Mouse (Mus musculus) megakaryocyte, embryonic 14.5 days (primary cell): ENCODE measurements around the gene Abcb11. TPM values are rescaled to one million over a fixed set of nuclear protein-coding genes. Genes with fewer than 3 reads are reported as not detected.

Source experiments
- H3K27me3 ChIP-seq: replicated peaks from 2 replicates; pipeline ENCODE3; 2012; ENCODE audit warnings: inconsistent platforms
- H3K36me3 ChIP-seq: replicated peaks from 2 replicates; pipeline ENCODE3; 2012; ENCODE audit warnings: low read length, inconsistent platforms, mixed read lengths
- H3K4me1 ChIP-seq: 2 replicates; pipeline ENCODE4 v1.6.1; 2012; ENCODE audit warnings: inconsistent platforms
- H3K4me3 ChIP-seq: replicated peaks from 2 replicates; pipeline ENCODE3; 2012; ENCODE audit warnings: moderate library complexity, mild to moderate bottlenecking, inconsistent platforms
- H3K9me3 ChIP-seq: 2 replicates; pipeline ENCODE4 v1.6.1; 2012; ENCODE audit warnings: inconsistent platforms
- FLI1 ChIP-seq: IDR thresholded peaks from 2 replicates; pipeline ENCODE4 v1.6.1; 2012; ENCODE audit warnings: low read length, inconsistent platforms, mixed read lengths
- GATA1 ChIP-seq: IDR thresholded peaks from 3 replicates; pipeline ENCODE4 v1.6.1; 2012; ENCODE audit warnings: mixed read lengths, low read length, inconsistent platforms, borderline replicate concordance
- polyA plus RNA-seq: library from polyadenylated mRNA; stranded (reverse); fragments of >175 nt; gene quantifications from 2 replicates; pipeline ENCODE4 v1.2.3, GENCODE M21; 2012; ENCODE audit warnings: low replicate concordance; ENCODE audit not compliant: insufficient read depth

Gene Abcb11
- polyA plus RNA-seq, 1 experiment, result 0.03 TPM

GRCm38 (mm10) chr2:69288989-69289388 is 53.4 kb downstream of the Abcb11 start:
- Histone ChIP-seq H3K36me3 (no peaks in the 10 kb centered on the region), H3K27me3 (no peaks in the 10 kb centered on the region), H3K4me1 (no peaks in the 10 kb centered on the region), H3K9me3 (peaks cover 8% of the 10 kb centered on the region), H3K4me3 (no peak overlapping the region)
- no peak for TF ChIP-seq FLI1
- TF ChIP-seq GATA1, result no peak

- H3K9me3 ChIP-seq, result no peaks in the 10 kb centered on the region
- no peaks in the 10 kb centered on the region for H3K27me3 ChIP-seq
- no peak for TF ChIP-seq FLI1
- no peak for TF ChIP-seq GATA1
- no peak overlapping the region for H3K4me3 ChIP-seq
- H3K4me1 ChIP-seq, result no peaks in the 10 kb centered on the region
- H3K36me3 ChIP-seq, result no peaks in the 10 kb centered on the region
Observed at GRCm38 (mm10) chr2:69275875-69276274, 66.5 kb downstream of the Abcb11 start.

- no peaks in the 10 kb centered on the region for H3K27me3 ChIP-seq
- no peak overlapping the region for H3K4me3 ChIP-seq
- no peaks in the 10 kb centered on the region for H3K36me3 ChIP-seq
- H3K9me3 ChIP-seq, result no peaks in the 10 kb centered on the region
- no peak for TF ChIP-seq FLI1
- no peak for TF ChIP-seq GATA1
- no peaks in the 10 kb centered on the region for H3K4me1 ChIP-seq
Observed at GRCm38 (mm10) chr2:69264069-69264618, 78.3 kb downstream of the Abcb11 start.

GRCm38 (mm10) chr2:69248221-69248755 is 94.1 kb downstream of the Abcb11 start:
- H3K27me3 ChIP-seq, result no peaks in the 10 kb centered on the region
- peaks cover 10% of the 10 kb centered on the region; the same call in 1 of the 2 replicates for H3K9me3 ChIP-seq
- TF ChIP-seq FLI1 (no peak), GATA1 (no peak)
- no peaks in the 10 kb centered on the region for H3K36me3 ChIP-seq
- H3K4me3 ChIP-seq, result no peak overlapping the region
- H3K4me1 ChIP-seq, result no peaks in the 10 kb centered on the region

- Histone ChIP-seq H3K36me3 (no peaks in the 10 kb centered on the region), H3K4me1 (no peaks in the 10 kb centered on the region), H3K4me3 (no peak overlapping the region), H3K9me3 (peaks cover 10% of the 10 kb centered on the region; the same call in 1 of the 2 replicates), H3K27me3 (no peaks in the 10 kb centered on the region)
- TF ChIP-seq GATA1 (no peak), FLI1 (no peak)
Observed at GRCm38 (mm10) chr2:69247081-69247480, 95.3 kb downstream of the Abcb11 start.

GRCm38 (mm10) chr2:69244924-69245323 is 97.5 kb downstream of the Abcb11 start:
- Histone ChIP-seq H3K36me3 (no peaks in the 10 kb centered on the region), H3K4me3 (no peak overlapping the region)
- TF ChIP-seq FLI1, result no peak
- no peak for TF ChIP-seq GATA1

GRCm38 (mm10) chr2:69239315-69239714 is 103.1 kb downstream of the Abcb11 start:
- H3K4me1 ChIP-seq, result no peaks in the 10 kb centered on the region
- H3K36me3 ChIP-seq, result no peaks in the 10 kb centered on the region
- no peak for TF ChIP-seq FLI1
- no peak for TF ChIP-seq GATA1
- no peaks in the 10 kb centered on the region for H3K9me3 ChIP-seq
- H3K27me3 ChIP-seq, result no peaks in the 10 kb centered on the region
- H3K4me3 ChIP-seq, result no peak overlapping the region

More at GRCm38 (mm10) chr2:69244924-69245323, 97.5 kb downstream of the Abcb11 start:
- Histone ChIP-seq H3K27me3 (no peaks in the 10 kb centered on the region), H3K9me3 (peaks cover 10% of the 10 kb centered on the region; the same call in 1 of the 2 replicates), H3K4me1 (no peaks in the 10 kb centered on the region)

GRCm38 (mm10) chr2:69234976-69235678 is 107.3 kb downstream of the Abcb11 start:
- Histone ChIP-seq H3K36me3 (no peaks in the 10 kb centered on the region), H3K4me3 (no peak overlapping the region), H3K4me1 (no peaks in the 10 kb centered on the region), H3K27me3 (no peaks in the 10 kb centered on the region), H3K9me3 (no peaks in the 10 kb centered on the region)
- TF ChIP-seq GATA1, result no peak
- TF ChIP-seq FLI1, result no peak

GRCm38 (mm10) chr2:69232101-69232500 is 110.3 kb downstream of the Abcb11 start:
- TF ChIP-seq GATA1, result no peak
- TF ChIP-seq FLI1, result no peak
- H3K4me3 ChIP-seq, result no peak overlapping the region
- no peaks in the 10 kb centered on the region for H3K4me1 ChIP-seq
- no peaks in the 10 kb centered on the region for H3K9me3 ChIP-seq
- no peaks in the 10 kb centered on the region for H3K27me3 ChIP-seq
- H3K36me3 ChIP-seq, result no peaks in the 10 kb centered on the region

GRCm38 (mm10) chr2:69230137-69230536 is 112.3 kb downstream of the Abcb11 start:
- H3K27me3 ChIP-seq, result no peaks in the 10 kb centered on the region
- H3K9me3 ChIP-seq, result no peaks in the 10 kb centered on the region
- no peak for TF ChIP-seq GATA1
- no peak for TF ChIP-seq FLI1
- H3K4me1 ChIP-seq, result no peaks in the 10 kb centered on the region
- H3K4me3 ChIP-seq, result no peak overlapping the region
- H3K36me3 ChIP-seq, result no peaks in the 10 kb centered on the region
